Comparison of ENCODE assay signal across 29 mouse cellular contexts in the genomic region with DNA sequence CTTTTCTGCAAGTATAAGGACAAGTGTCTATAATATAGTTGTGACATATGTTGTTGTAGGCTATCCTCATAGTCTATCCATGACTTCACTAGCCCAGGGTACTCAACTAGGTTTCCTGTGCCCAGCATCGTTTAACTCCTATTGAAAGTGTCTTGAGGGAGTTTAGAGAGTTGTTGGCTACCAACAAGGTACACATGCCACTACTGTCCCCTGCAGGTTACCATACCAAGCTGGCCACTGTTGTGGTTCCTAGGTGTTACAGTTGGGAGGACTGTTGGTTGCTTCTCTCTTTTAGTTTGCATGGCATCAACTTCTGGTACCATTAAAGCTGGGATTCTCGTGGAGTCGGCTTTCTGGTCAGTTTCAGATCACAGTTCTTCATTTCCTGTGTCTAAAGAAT.
"Had no signal": no experiment of that assay in that cellular context is flagged by ENCODE, and none has a peak within 500 bp of the region (broad histone marks: within the 10 kb centered on the region; RNA-seq: fewer than 3 reads in every experiment).

No protein-coding gene starts in this region.

- H3K36me3 ChIP-seq: limb, embryonic 10.5 days; limb, embryonic 12.5 days; limb, embryonic 13.5 days; limb, embryonic 15.5 days; liver, embryonic 12.5 days; liver, embryonic 13.5 days; liver, embryonic 15.5 days; lung, embryonic 15.5 days; midbrain, embryonic 10.5 days; midbrain, embryonic 12.5 days; midbrain, embryonic 13.5 days; midbrain, embryonic 15.5 days had no signal

- H3K9me3 ChIP-seq: limb, embryonic 10.5 days; limb, embryonic 12.5 days; limb, embryonic 13.5 days; limb, embryonic 15.5 days; liver, embryonic 12.5 days; liver, embryonic 13.5 days; liver, embryonic 15.5 days; lung, embryonic 15.5 days; megakaryocyte, embryonic 14.5 days; midbrain, embryonic 10.5 days; midbrain, embryonic 12.5 days; midbrain, embryonic 13.5 days; midbrain, embryonic 15.5 days had no signal

- H3K4me1 ChIP-seq: limb, embryonic 10.5 days; limb, embryonic 12.5 days; limb, embryonic 13.5 days; limb, embryonic 15.5 days; liver, embryonic 12.5 days; liver, embryonic 13.5 days; liver, embryonic 15.5 days; lung, embryonic 15.5 days; megakaryocyte, embryonic 14.5 days; midbrain, embryonic 10.5 days; midbrain, embryonic 12.5 days; midbrain, embryonic 13.5 days; midbrain, embryonic 15.5 days had no signal

- H3K9ac ChIP-seq: limb, embryonic 12.5 days; limb, embryonic 13.5 days; limb, embryonic 15.5 days; liver, embryonic 12.5 days; liver, embryonic 13.5 days; liver, embryonic 14.5 days; liver, embryonic 15.5 days; liver, postnatal 0 days; lung, embryonic 14.5 days; lung, embryonic 15.5 days; midbrain, embryonic 12.5 days; midbrain, embryonic 13.5 days; midbrain, embryonic 15.5 days had no signal

- H3K27me3 ChIP-seq: limb, embryonic 12.5 days; limb, embryonic 13.5 days; limb, embryonic 15.5 days; liver, embryonic 12.5 days; liver, embryonic 13.5 days; liver, embryonic 15.5 days; lung, embryonic 15.5 days; megakaryocyte, embryonic 14.5 days; midbrain, embryonic 12.5 days; midbrain, embryonic 13.5 days; midbrain, embryonic 15.5 days had no signal

- H3K27ac ChIP-seq: limb, embryonic 10.5 days; limb, embryonic 12.5 days; limb, embryonic 13.5 days; limb, embryonic 15.5 days; liver, embryonic 12.5 days; liver, embryonic 13.5 days; liver, embryonic 14.5 days; liver, embryonic 15.5 days; lung, embryonic 15.5 days; macrophage; midbrain, embryonic 10.5 days; midbrain, embryonic 12.5 days; midbrain, embryonic 13.5 days; midbrain, embryonic 15.5 days had no signal

- DNase-seq: left cerebral cortex, postnatal 4 days; liver; liver, embryonic 13.5 days; liver, postnatal 0 days; lung, adult 18-20 months; lung, adult 2 months; lung, embryonic 14.5 days; lung, postnatal 10 days; lung, postnatal 14 days; lung, postnatal 36 days; lung, postnatal 4 days; midbrain, embryonic 14.5 days had no signal

- H3K4me2 ChIP-seq: limb, embryonic 12.5 days; limb, embryonic 13.5 days; limb, embryonic 15.5 days; liver, embryonic 11.5 days; liver, embryonic 12.5 days; liver, embryonic 13.5 days; liver, embryonic 15.5 days; lung, embryonic 14.5 days; lung, embryonic 15.5 days; midbrain, embryonic 11.5 days; midbrain, embryonic 12.5 days; midbrain, embryonic 13.5 days; midbrain, embryonic 15.5 days had no signal

- H3K4me3 ChIP-seq: limb, embryonic 10.5 days; limb, embryonic 12.5 days; limb, embryonic 13.5 days; limb, embryonic 15.5 days; liver, embryonic 12.5 days; liver, embryonic 13.5 days; liver, embryonic 15.5 days; lung, embryonic 15.5 days; megakaryocyte, embryonic 14.5 days; midbrain, embryonic 10.5 days; midbrain, embryonic 12.5 days; midbrain, embryonic 13.5 days; midbrain, embryonic 15.5 days; myocyte had no signal
